Mouse (Mus musculus): ENCODE data around the gene Nol10.

The Nol10 gene

DNA sequence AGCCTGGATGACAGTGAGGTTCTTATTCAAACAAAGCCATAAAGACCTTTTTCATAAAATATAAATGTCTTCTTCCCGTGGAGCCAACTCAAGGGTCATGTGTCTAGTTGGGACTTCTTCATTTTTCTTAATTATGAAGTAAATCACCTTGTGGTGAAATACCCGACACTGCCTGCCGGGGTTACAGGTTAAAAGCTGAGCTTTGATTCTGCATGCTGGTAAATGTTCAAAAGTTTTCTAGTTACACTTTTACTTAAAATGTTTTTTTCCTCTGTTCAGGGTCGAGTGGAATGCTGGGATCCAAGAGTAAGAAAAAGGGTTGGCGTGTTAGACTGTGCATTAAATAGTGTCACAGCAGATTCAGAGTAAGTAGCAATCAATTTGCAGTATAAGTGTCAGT lies 14.1 kb downstream of the Nol10 start:
- DNase-seq (ENCODE audit: low read depth): no peak

DNA sequence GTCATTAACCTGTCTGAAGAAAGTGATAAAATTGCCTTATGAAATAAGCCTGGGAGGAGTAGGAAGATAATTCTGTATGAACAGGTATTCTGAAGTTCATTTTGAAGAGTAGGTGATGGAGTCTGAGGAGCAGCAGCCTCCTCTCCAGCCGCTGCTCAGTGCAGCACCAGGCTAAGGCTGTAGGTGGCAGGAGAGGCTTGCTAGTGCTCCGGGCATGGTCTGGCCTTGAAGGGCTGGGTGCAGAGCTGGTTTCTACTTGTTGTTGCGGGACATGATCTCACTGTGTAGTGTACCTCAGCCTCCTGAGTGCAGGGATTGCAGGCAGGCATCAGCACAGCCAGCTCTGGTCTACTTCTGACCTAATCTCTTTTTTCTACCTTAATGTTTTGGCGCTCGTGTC lies 18.7 kb downstream of the Nol10 start:
- DNase-seq (ENCODE audit: low read depth): no peak

DNA sequence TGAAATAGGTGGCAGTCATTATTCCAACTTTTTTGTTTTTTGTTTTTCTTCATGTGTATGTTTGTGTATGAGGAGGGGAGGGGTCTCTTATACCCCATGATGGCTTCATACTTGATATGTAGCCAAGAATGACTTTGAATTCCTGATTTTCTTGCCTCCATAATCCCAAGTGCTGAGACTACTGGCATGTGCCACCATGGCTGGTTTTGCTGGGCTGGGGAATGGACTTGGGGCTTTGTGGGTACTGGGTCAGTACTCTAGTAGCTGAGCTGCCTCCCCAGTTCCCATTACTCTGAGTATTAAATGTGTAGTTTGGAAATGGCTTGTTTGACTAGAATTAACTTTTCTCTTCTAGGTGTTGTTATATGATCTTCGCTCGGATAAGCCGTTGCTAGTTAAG lies 20.9 kb downstream of the Nol10 start:
- DNase-seq (ENCODE audit: low read depth): no peak

DNA sequence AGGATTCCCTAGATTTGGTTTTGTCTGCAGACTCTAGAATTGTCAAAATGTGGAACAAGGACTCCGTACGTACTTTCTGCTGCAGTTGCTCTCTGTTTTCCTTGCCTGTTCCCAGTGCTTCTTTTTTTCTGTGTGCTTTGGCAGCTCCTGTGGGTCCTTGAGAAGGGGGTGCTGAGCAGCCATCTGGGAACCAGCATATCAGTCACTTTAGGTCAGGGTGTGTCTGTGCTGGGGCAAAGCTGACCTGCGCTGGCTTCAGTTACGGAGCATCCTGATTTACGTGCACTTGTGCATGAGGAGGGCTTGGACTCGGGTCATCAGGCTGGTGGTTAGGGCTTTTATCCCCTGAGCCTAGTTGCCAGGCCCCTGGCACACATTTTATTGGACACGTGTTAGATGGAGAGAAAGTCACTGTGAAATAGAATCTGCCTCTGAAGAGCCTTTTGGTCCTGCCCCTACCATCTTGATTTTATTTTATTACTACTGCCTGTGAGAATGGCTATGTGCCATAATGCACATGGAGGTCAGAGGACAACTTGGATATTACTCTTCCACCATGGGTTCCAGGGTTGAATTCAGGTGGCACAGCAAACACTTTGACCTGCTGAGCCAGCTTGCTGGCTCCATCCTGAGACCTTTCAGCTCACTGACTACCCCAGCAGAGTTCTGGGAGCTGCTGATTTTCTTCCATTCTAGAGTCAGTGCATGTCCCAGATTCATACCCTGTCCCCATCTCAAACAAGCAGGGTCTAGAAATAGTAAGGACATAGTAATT lies 21.5 kb downstream of the Nol10 start:
- DNase-seq (ENCODE audit: low read depth): no peak

DNA sequence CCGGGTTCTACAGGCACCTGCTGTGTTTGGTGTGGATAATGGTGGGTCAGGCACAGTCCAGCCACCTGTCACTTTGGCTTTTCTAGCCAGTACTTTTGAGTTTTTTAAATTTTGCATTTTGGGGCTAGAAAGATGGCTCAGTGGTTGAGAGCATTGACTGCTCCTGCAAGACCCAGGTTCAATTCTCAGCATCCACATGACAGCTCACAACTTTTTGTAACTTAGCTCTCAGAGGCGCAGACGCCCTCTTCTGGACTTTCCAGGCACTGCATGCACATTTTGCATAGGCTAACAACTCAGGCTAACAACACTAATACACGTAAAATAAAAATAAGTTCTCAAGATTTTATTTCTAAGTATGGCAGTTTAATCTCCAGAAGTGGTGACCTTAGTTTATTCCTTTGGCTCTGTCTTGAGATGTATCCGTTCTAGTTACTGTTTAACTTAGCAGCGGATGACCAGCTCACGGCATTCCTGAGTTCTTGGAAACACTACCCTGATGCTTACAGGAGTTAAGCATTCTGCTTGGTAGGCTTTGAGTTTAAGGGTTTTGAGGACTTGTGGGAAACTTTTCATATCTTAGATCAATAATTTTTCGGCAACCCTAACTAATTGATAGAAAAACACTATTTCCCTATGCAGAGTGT lies 23.5 kb downstream of the Nol10 start:
- DNase-seq (ENCODE audit: low read depth): peak; percentile 34

DNA sequence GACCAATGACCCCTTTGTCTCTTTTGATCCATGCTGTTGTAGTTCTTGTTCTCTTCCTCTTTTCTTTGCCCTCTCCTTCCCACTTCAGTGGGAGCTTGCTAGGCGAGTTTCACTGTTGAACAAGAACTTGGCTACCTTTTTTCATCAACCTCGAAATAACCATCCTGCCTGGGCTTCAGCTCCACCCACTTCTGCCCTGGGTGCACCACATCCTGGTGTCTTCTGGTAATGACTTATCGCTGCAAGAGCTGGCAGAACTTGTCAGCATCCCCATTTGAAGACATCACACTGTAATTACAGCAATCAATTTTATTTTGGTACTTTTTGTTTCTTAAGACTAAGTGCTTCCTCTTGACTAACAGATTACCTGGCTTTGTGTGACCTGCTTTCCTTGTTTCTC lies 24.4 kb downstream of the Nol10 start:
- no peak for DNase-seq (ENCODE audit: low read depth)

DNA sequence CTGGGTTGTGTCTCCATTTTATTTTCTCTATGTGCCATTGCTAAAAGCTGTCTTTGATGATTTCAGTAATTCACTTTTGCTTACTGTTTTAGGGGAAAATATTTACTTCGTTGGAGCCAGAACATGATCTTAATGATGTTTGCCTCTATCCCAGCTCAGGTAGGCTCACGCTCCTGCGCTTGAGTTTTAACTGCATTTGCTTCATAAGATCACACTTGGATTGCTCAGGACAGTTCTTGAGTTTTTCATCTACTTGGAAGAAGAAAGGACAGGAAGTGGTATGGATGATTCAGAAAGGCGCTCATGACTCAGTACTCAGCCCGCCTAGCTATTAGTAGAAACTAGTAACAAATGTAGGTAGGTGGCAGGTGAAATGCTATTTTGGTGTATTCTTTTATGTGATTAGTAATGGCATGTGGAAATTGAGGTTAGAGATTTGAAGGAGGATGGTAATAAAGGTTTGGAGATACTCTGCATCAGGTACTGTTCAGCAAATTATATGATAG lies 25.3 kb downstream of the Nol10 start:
- no peak for DNase-seq (ENCODE audit: low read depth)

DNA sequence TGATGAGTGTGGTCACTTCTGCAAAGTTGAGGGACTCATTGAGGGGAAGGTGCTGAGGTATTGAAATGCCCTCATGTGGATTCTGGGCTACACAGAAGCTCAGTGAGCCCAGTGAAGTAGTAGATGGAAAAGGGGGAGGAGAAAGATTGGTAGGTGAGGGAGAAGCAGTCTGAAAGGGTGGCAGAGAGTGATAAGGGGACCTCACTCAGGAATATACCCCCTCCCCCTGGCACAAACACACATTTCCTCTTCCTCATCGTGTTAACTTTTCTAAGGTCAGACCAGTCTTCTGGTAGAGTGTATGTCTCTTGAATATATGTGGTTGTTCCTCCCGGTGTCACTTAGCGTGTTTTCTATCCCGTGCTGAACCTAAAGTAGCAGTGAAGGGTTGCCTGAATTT lies 27.0 kb downstream of the Nol10 start:
- DNase-seq (ENCODE audit: low read depth): no peak

DNA sequence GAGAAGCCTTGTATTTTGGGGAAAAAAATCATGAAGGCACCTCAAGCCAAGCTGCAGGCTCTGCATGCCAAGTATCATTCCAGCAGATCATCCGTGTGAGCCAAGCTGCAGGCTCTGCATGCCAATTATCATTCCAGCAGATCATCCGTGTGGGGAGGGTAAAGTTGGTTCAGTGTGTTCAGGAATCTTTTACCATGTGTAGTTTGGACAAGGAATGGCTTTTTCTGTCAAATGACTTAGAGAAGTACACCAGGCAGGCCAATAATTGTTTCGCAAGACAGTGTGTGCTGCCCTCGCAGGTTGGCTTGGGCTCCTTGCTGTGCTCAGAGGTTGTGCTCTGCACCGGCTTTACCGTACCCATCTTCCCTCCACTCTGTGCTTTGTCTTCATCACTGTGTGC lies 28.3 kb downstream of the Nol10 start:
- no peak for DNase-seq (ENCODE audit: low read depth)

DNA sequence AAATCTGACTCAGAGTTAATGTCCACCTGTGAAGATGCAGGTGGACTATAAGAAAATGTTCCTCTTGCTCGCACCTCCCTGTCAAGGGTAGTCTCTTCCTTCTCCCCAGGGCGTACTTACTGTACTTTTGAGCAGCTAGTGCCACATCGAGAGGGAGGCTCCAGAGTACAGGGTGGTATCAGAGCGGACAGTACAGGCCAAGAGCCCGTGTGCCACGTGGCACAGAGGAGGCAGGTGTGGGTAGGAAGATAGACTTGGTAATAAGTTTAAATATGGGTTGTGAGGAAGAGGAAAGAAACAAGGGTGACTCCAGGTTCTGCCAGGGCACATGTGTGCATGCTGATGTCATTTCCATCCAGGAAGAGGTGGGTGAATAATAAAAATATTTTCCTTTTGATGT lies 32.7 kb downstream of the Nol10 start:
- DNase-seq (ENCODE audit: low read depth): no peak

DNA sequence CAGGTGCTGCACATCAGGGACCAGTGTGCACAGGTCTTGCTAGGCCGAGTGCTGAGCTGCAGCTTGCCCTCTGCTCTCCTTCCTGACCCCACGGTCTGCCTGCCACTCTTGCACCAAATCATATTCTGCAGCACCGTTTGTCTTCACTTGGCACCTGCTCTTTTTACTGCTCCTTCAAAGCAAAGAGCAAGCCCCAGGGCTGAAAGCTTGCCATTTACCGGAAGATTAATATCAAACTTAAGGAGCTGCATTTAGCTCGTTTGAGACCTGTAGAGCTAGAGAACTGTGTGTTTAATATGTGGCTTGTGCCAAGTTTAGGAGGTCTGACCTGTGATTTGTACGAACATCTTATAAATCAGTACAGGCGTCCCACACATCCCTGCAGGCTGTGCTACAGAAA lies 34.5 kb downstream of the Nol10 start:
- no peak for DNase-seq (ENCODE audit: low read depth)

DNA sequence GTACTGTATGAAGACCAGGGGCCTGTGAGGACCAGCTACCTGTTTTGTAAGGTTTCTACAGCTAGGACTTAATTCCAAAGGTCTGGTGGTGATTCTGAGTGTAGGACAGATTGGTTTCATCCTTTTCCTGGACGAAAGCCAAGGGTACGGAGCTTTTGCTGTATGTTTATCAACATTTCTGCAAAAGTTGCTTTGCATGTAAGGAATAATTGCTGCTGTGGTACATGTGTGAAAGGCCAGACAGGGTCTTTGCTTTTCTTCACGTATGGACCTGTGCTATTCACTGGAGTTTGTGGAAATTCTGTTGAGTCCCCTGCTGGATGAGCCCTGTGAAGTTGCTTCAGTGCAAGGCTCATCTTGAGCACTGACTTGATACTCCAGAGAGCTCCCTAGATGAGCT lies 38.6 kb downstream of the Nol10 start:
- DNase-seq (ENCODE audit: low read depth): no peak

DNA sequence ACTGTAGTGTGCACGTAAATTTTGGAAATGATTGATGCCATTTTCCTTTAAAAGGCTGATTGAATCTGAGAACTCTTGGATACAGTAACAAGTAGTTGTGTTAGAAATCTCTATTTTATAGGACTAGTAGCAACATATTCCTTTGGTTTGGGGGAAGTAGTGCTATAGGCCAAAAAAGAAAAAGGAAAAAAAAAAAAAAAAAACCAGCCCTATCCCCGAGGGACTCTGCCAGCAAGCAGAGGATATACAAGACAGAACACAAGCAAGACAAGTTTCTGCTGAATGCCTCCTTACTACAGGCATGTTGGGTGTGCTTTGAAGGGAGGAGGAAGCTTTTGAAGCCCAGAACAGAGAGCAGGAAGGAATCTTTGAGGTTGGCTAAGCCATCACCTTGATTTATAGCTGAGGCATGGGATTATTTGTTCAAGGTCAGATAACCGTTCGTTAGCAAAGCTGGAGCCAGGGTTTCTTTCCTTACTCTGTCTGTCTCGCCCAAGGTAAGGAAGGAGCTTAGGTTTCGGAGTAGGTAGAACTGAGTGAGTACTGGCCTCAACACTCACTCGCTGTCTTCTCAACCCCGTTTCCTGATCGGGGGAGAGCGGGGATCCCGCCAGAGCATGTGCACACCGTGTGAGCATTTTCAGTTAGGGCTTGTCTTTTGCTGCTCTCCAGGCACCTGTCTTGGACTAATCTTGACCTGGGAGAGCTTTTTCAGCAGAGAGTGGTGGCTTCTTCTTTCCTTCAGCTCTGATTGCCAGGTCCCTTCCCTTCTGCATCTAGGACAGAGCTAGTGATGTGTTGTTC lies 39.3 kb downstream of the Nol10 start:
- DNase-seq (ENCODE audit: low read depth): no peak

DNA sequence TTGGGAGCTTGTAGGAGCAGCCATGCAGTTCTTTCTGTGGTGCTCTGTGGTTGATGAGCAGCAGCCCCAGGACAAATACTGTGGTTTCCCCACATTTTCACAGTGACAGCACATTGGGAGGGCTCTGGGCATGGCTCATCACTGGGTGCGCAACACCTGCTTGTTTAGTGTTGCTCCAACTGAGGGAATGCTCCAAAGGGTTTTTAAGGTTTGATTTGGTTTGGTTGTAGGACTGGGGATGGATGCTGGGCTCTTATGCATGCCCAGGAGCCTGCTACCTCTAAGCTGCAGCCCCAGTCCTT lies 39.8 kb downstream of the Nol10 start:
- no peak for DNase-seq (ENCODE audit: low read depth)

DNA sequence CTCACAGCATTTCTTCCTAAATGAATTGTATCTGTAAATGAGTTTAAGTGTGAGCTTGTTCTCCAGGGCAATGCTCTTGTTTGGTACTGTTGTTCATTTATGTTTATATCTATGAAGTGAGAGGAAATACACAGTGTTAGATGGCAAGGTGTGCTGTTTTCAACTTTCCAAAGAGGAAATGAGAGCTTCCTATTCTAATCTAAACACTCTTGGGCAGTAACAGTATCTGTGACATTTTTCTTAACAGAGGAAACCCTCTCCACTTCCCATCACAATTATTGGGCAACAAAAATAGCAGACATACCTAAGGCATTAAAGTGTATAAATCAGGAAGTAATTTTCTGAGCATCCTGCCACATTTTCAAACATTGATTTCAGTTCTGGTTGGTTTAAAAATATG lies 41.8 kb downstream of the Nol10 start:
- no peak for DNase-seq (ENCODE audit: low read depth)

DNA sequence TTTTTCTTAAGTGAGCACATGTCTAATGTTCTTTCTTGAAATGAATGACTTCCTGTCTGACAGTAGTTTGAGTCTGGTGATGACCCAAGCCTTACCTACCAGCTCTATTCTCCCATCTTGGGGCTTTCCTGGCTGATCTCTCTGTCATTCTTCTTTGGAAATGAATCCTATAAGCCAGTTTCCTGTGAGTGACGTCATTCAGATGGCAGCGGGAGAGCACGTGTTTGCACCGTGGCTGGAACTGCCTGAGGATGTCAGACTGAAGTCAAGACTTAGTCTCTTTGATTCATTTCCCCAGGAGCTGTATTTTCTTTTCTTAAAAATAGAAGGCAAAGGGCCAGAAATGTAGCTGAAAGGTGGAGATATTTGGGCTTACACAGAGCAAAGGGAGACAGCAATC lies 42.3 kb downstream of the Nol10 start:
- DNase-seq (ENCODE audit: low read depth): no peak

DNA sequence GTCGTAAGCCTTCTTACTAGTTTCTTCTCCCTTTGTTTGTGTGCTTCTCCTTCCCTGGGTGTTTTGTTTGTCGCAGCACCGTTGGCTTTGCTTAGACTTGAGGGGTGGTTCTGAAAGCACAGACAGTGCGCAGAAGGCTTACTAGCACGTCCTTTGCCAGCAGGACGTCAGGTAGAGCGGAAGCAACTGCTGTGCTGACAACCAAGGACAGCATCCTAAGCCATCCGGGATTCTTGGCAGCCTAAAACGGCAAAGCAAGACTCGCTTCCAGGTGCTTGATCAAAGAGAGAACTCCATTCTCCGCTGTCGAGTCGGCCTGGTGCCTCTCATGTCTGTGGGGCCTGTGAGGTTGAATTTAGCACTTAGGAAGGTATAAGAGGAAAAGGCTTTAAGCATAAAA lies 44.9 kb downstream of the Nol10 start:
- no peak for DNase-seq (ENCODE audit: low read depth)

DNA sequence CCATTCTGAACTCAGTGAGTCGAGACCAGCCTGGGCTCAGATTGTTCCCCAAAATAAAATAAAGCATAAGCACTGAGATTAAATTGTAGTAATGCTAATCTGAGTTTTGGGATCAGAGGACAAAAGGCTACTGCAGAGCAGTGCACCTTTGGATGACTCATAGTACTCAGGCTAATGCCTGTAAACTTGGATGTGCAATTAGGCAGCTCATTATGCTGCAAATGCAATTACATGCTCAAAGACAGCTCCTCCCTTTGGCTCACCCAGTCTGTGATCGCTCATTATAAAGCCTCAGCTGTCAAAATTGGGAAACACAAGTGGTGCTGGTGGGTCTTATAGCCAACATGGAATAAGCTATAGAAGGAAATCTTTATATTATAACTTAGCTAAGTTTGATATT lies 48.9 kb downstream of the Nol10 start:
- no peak for DNase-seq (ENCODE audit: low read depth)

DNA sequence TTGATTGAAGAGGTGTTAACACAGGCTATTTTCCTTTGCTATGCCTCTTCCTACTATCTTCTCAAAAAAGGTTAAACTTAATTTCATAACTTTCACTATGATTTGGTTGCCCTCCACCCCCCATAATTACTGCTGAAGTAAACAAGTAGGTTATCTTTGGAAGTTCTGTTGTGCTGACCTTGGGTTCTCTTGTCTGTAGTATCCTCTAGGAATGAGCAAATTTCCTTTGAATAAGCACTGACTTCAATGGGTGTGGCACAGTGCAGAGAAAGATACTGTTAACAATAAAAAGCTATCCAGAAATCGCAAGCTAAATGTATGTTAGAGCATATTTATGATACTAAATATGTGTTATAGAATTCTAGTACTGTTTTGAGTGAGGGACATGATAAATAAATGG lies 53.2 kb downstream of the Nol10 start:
- DNase-seq (ENCODE audit: low read depth): no peak

DNA sequence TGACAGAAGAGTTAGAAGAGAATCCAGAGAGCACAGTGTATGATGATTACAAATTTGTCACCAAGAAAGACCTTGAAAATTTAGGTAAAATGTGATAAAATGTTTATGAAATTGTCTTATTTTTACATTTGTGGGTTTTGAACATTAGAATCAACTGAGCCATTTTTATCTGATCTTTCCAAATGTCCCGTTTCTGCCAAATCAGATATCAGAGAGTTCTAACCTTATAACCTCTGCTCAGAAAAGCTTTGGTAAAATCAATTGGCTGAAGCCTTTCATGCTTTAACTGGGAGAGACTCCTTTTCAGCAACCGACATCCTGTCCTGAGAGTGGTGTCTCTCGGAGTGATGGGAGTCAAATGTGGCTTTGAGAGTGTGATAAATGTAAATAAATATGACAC lies 53.9 kb downstream of the Nol10 start:
- no peak for DNase-seq (ENCODE audit: low read depth)

DNA sequence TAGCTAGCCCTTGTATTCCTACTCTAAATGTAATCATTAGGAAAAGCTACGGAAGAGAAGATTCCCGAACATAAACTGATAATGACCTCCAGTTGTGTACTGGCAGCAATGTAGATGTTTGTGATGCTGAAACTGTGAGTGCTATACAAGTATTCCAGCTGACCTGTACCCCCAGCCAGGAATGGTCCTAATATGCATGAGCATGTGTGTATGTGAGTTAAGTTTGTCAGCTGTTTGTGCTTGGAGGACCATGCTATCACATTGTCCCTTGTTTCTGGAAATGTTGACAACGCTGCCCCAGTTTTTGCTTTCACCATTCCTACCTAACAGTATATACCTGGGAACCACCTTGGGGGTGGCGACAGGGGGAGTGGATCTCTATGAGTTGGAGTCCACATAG lies 55.7 kb downstream of the Nol10 start:
- DNase-seq (ENCODE audit: low read depth): no peak

DNA sequence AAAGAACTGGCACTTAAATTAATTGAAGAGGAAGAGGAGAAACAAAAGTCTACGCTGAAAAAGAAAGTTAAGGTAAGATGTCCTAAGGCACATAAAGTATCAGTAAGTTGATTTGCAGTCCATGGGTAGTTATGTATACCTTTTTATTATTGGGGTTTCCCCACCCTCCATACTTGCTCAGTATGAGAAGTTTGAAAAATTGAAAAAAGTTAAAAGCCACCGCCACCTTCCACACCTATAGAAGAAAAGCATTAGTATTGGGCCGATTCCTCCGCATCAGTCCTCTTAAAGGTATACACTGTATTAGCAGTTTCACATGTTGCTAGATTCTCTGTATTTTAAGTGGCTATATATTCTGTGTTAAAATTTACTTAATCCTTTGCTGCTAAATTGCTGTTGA lies 58.6 kb downstream of the Nol10 start:
- no peak for DNase-seq (ENCODE audit: low read depth)

DNA sequence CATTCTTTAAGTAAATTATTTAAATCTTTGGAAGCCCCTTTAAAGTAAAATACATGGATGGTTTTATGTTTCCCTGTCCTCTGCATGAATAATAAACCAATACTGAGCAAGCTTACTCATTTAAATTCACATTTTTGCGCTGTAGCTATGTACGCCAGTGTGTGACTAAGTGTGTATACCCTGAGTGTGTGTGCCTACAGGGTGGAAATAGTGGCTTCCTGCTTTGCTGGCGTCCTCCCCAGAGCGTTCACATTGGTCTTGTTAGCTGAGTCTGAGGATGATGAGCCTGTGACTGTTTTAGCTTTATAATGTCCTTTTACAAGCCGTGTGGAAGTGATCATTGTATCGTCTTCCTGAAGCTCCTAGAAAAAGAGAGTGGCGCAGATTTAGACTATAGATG lies 60.1 kb downstream of the Nol10 start:
- no peak for DNase-seq (ENCODE audit: low read depth)

All from c-Kit-positive CD71-positive TER-119-negative erythroid progenitor cells, embryonic 14.5 days (primary cell).